Mouse (Mus musculus): ENCODE results near the gene Pigu. TPM values are rescaled to one million over a fixed set of nuclear protein-coding genes. Genes with fewer than 3 reads are reported as not detected.

Pigu gene
- polyA plus RNA-seq, 1 experiment from 2014 or later = 51.9 TPM

DNA sequence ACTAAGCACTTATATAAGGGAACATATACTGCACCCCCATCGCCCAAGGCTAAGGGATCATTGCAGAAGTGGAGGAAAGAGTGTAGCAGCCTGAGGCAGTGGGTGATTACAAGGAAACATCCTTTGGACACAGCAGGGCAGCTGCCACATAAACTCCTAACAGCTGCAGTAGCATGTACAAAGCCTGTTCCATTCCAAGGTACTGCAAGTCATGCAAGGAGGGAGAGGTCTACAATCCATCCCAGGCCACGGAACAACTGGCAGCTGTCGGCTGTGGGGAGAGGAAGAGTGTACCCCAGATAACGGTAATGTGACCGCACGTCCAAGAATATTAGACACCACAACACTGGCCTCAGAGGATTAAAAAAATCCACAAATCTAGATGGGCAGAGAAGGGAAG, 91.7 kb downstream of the Pigu start:
- H3K4me3 ChIP-seq (ENCODE audit: low read depth, low read length) = no peak overlapping the region
- H3K27me3 ChIP-seq (replicated peaks; ENCODE audit: control insufficient read depth, insufficient read depth, low read length) = no peaks in the 10 kb centered on the region
- H3K9me3 ChIP-seq (ENCODE audit: control insufficient read depth, low read length) = no peaks in the 10 kb centered on the region
- H3K4me2 ChIP-seq = no peak overlapping the region
- DNase-seq (ENCODE audit: low spot score) (no peak), ATAC-seq (replicated peaks; ENCODE audit: low FRiP score) (no peak)
- H3K9ac ChIP-seq (ENCODE audit: low read depth, low read length) = no peak overlapping the region
- H3K4me1 ChIP-seq (replicated peaks; ENCODE audit: control insufficient read depth, insufficient read depth, low read length) = no peaks in the 10 kb centered on the region
- H3K27ac ChIP-seq (ENCODE audit: low read depth, low read length) = no peak overlapping the region
- H3K36me3 ChIP-seq (ENCODE audit: control insufficient read depth, insufficient read depth, low read length) = no peaks in the 10 kb centered on the region
- 77% methylated on average over 6 of the region's 6 CpGs for WGBS

DNA sequence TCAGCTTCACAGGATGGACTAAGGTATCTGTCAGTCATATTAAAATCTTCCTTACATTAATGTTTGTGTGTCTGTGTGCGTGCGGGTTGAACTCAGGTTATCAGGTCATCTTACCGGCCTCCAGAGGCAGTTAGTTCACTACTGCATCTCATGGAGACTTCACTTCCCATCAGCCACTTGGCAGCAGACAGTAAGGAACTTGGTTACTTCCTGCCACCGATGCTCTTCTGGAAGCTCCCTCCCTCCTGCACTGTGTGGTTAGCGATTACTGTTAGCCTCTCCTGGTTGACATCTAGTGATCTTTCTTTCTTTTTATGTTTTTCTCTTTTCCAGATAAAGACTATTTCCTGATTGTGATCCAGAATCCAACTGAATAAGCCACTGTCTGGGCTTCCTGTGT, 107.6 kb downstream of the Pigu start:
- no peak overlapping the region for H3K4me3 ChIP-seq (ENCODE audit: low read depth, low read length)
- ATAC-seq (replicated peaks; ENCODE audit: low FRiP score) (no peak), DNase-seq (ENCODE audit: low spot score) (no peak)
- 78% methylated on average over 5 of the region's 5 CpGs for WGBS
- H3K9ac ChIP-seq (ENCODE audit: low read depth, low read length) = no peak overlapping the region
- no peak overlapping the region for H3K27ac ChIP-seq (ENCODE audit: low read depth, low read length)
- H3K4me1 ChIP-seq (replicated peaks; ENCODE audit: control insufficient read depth, insufficient read depth, low read length) = no peaks in the 10 kb centered on the region
- peaks cover 46% of the 10 kb centered on the region for H3K36me3 ChIP-seq (ENCODE audit: control insufficient read depth, insufficient read depth, low read length)
- H3K9me3 ChIP-seq (ENCODE audit: control insufficient read depth, low read length) = no peaks in the 10 kb centered on the region
- no peaks in the 10 kb centered on the region for H3K27me3 ChIP-seq (replicated peaks; ENCODE audit: control insufficient read depth, insufficient read depth, low read length)
- H3K4me2 ChIP-seq = no peak overlapping the region

DNA sequence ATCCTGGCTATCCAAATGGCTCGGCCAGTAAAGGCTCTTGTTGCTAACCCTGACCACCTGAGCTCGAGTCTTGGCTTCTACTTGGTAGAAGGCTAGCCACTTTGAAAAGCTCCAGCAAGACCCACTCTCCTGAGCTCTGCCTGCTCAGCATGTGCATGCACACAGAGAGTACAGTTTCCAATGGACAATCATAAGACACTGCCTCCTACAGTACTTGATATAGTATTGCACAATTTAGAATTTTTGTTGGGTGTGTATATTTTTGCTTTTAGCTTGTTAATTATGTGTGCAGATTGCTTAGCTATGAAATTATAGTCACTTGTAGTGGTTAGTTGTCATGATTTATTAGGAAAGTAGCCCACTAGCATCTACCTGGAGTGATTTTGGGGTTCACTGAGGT, 108.5 kb downstream of the Pigu start:
- no peak overlapping the region for H3K4me3 ChIP-seq (ENCODE audit: low read depth, low read length)
- H3K36me3 ChIP-seq (ENCODE audit: control insufficient read depth, insufficient read depth, low read length) = peaks cover 50% of the 10 kb centered on the region
- no peak for DNase-seq (ENCODE audit: low spot score)
- no peak overlapping the region for H3K27ac ChIP-seq (ENCODE audit: low read depth, low read length)
- H3K9me3 ChIP-seq (ENCODE audit: control insufficient read depth, low read length) = no peaks in the 10 kb centered on the region
- WGBS = 78% methylated on average over 2 of the region's 2 CpGs
- H3K9ac ChIP-seq (ENCODE audit: low read depth, low read length) = no peak overlapping the region
- no peak overlapping the region for H3K4me2 ChIP-seq
- no peak for ATAC-seq (replicated peaks; ENCODE audit: low FRiP score)
- H3K27me3 ChIP-seq (replicated peaks; ENCODE audit: control insufficient read depth, insufficient read depth, low read length) = no peaks in the 10 kb centered on the region
- H3K4me1 ChIP-seq (replicated peaks; ENCODE audit: control insufficient read depth, insufficient read depth, low read length) = no peaks in the 10 kb centered on the region

DNA sequence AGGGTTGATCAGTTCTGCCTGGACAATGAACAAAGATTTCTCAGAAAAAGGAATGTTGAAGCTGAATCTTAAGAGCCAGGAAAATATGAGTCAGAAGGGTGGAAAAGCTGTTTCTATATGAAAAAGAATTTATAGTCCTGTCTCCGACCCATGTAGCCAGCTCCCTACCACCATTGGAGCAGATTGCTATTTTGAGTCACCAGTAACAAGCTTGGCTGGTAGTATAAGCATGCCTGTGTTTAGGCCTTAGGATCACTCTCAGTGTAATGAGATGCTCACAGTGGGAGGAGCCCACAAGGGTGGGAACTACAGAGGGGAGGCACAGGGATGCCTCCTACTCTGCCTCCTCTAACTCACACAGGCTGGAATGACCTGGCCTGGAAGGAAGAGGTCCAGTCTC, 109.0 kb downstream of the Pigu start:
- Histone ChIP-seq H3K27me3 (replicated peaks; ENCODE audit: control insufficient read depth, insufficient read depth, low read length) (no peaks in the 10 kb centered on the region), H3K9ac (ENCODE audit: low read depth, low read length) (no peak overlapping the region), H3K36me3 (ENCODE audit: control insufficient read depth, insufficient read depth, low read length) (peaks cover 50% of the 10 kb centered on the region), H3K9me3 (ENCODE audit: control insufficient read depth, low read length) (no peaks in the 10 kb centered on the region), H3K4me2 (no peak overlapping the region), H3K4me1 (replicated peaks; ENCODE audit: control insufficient read depth, insufficient read depth, low read length) (no peaks in the 10 kb centered on the region), H3K27ac (ENCODE audit: low read depth, low read length) (no peak overlapping the region), H3K4me3 (ENCODE audit: low read depth, low read length) (no peak overlapping the region)
- WGBS = 86% methylated on average over 1 of the region's 1 CpGs
- DNase-seq (ENCODE audit: low spot score) (no peak), ATAC-seq (replicated peaks; ENCODE audit: low FRiP score) (no peak)

DNA sequence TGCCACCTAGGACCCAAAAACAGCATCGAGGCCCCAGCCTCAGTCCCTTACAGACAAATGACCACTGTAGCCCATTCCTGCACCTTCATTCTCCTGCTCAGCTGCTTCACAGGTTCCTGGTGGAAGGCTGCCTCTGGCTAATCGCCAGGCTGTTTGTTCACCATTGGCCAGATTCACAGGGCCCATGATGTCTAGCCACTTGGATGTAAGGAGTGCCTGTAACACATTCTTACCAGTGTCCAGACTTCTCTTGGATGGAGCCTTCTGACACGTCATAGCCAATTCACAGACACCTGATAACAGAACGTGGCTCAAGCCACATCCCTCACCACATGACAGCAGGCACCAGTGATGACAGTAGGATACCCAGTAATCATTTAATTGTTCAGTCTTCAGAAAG, 111.0 kb downstream of the Pigu start:
- Histone ChIP-seq H3K9me3 (ENCODE audit: control insufficient read depth, low read length) (no peaks in the 10 kb centered on the region), H3K9ac (ENCODE audit: low read depth, low read length) (no peak overlapping the region), H3K36me3 (ENCODE audit: control insufficient read depth, insufficient read depth, low read length) (peaks cover 56% of the 10 kb centered on the region), H3K4me3 (ENCODE audit: low read depth, low read length) (no peak overlapping the region), H3K4me1 (replicated peaks; ENCODE audit: control insufficient read depth, insufficient read depth, low read length) (no peaks in the 10 kb centered on the region), H3K27me3 (replicated peaks; ENCODE audit: control insufficient read depth, insufficient read depth, low read length) (no peaks in the 10 kb centered on the region), H3K27ac (ENCODE audit: low read depth, low read length) (no peak overlapping the region), H3K4me2 (no peak overlapping the region)
- whole genome bisulfite sequencing = 80% methylated on average over 4 of the region's 4 CpGs
- DNase-seq (ENCODE audit: low spot score) (no peak), ATAC-seq (replicated peaks; ENCODE audit: low FRiP score) (no peak)

DNA sequence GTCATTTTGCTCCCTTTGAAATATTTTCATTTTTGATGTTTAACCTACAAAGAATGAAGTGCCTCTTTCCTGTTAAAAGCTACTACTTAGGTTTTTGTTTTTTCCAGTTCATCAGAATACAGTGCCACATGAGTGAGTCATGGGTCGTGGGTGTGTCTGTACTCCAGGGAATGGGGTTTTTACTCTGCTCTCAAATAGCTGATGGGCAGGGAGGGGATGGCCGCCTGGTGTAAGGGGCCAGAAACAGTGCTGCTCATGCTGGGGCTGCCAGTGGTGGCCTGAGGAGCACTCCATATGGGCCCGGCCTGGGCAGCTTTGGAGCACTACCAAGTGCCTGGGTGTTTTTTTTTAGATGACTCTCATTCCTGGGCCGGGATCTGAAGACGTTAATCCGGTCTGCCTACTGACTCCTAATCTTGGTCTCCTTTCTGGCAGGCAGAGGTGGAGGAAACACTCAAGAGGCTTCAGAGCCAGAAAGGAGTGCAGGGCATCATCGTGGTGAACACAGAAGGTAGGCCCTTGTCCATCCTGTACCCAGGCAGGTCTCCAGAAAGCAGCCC, 114.9 kb downstream of the Pigu start:
- H3K27me3 ChIP-seq (replicated peaks; ENCODE audit: control insufficient read depth, insufficient read depth, low read length) = no peaks in the 10 kb centered on the region
- peaks cover 30% of the 10 kb centered on the region for H3K36me3 ChIP-seq (ENCODE audit: control insufficient read depth, insufficient read depth, low read length)
- H3K9ac ChIP-seq (ENCODE audit: low read depth, low read length) = no peak overlapping the region
- 86% methylated on average over 7 of the region's 7 CpGs for WGBS
- no peaks in the 10 kb centered on the region for H3K9me3 ChIP-seq (ENCODE audit: control insufficient read depth, low read length)
- no peak overlapping the region for H3K4me2 ChIP-seq
- H3K4me1 ChIP-seq (replicated peaks; ENCODE audit: control insufficient read depth, insufficient read depth, low read length) = peaks cover 8% of the 10 kb centered on the region
- ATAC-seq (replicated peaks; ENCODE audit: low FRiP score) = no peak
- no peak overlapping the region for H3K27ac ChIP-seq (ENCODE audit: low read depth, low read length)
- no peak overlapping the region for H3K4me3 ChIP-seq (ENCODE audit: low read depth, low read length)
- no peak for DNase-seq (ENCODE audit: low spot score)

DNA sequence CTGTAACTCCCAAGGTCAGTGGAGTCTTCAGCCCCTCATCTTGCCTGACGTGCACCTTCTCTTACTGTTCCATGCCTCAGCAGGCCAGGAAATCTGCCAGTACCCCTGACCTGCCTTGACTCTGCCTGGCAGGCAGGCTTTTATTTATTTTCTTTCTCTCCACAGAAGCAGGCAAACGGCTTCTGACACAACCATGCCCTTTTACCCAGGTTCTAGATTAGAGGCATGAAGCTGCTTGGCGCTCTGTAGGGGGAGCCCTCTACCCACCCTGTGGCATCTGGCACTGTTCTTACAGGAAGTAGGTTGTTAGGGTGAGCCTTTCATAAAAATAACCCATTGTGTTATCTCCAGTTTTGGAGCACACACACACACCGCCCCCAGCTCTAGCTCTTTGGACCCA, 116.3 kb downstream of the Pigu start:
- no peak overlapping the region for H3K27ac ChIP-seq (ENCODE audit: low read depth, low read length)
- H3K36me3 ChIP-seq (ENCODE audit: control insufficient read depth, insufficient read depth, low read length) = peaks cover 22% of the 10 kb centered on the region
- no peaks in the 10 kb centered on the region for H3K9me3 ChIP-seq (ENCODE audit: control insufficient read depth, low read length)
- DNase-seq (ENCODE audit: low spot score) (no peak), ATAC-seq (replicated peaks; ENCODE audit: low FRiP score) (no peak)
- 74% methylated on average over 4 of the region's 4 CpGs for WGBS
- no peaks in the 10 kb centered on the region for H3K27me3 ChIP-seq (replicated peaks; ENCODE audit: control insufficient read depth, insufficient read depth, low read length)
- no peak overlapping the region for H3K9ac ChIP-seq (ENCODE audit: low read depth, low read length)
- peaks cover 11% of the 10 kb centered on the region for H3K4me1 ChIP-seq (replicated peaks; ENCODE audit: control insufficient read depth, insufficient read depth, low read length)
- H3K4me2 ChIP-seq = no peak overlapping the region
- no peak overlapping the region for H3K4me3 ChIP-seq (ENCODE audit: low read depth, low read length)

DNA sequence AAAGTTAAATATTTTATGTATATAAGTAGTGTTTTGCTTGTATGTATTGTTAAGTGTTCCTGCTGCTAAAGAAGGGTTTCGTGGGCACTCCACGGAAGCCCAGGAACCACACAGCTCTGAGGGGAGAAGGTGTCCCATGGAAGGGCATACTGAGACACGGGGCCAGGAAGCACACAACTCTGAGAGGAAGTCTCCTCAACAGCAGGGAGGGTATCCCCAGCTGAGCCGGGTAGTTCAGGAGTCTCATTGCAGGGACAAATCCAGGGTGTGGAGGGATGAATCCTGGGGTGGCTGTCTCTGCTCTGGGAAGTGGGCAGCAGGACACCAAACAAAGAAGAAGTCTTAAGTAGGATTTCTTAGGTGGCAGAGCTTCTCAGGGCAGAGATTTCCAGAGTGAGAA, 120.0 kb downstream of the Pigu start:
- Histone ChIP-seq H3K4me1 (replicated peaks; ENCODE audit: control insufficient read depth, insufficient read depth, low read length) (peaks cover 14% of the 10 kb centered on the region), H3K4me3 (ENCODE audit: low read depth, low read length) (peak overlapping the region; percentile 93), H3K4me2 (peak overlapping the region; percentile 90), H3K36me3 (ENCODE audit: control insufficient read depth, insufficient read depth, low read length) (peaks cover 2% of the 10 kb centered on the region; the same call in 1 of the 2 replicates), H3K9ac (ENCODE audit: low read depth, low read length) (peak overlapping the region; percentile 77), H3K27me3 (replicated peaks; ENCODE audit: control insufficient read depth, insufficient read depth, low read length) (no peaks in the 10 kb centered on the region), H3K27ac (ENCODE audit: low read depth, low read length) (no peak overlapping the region), H3K9me3 (ENCODE audit: control insufficient read depth, low read length) (no peaks in the 10 kb centered on the region)
- DNase-seq (ENCODE audit: low spot score) (no peak), ATAC-seq (replicated peaks; ENCODE audit: low FRiP score) (no peak)
- WGBS = 14% methylated on average over 4 of the region's 4 CpGs

DNA sequence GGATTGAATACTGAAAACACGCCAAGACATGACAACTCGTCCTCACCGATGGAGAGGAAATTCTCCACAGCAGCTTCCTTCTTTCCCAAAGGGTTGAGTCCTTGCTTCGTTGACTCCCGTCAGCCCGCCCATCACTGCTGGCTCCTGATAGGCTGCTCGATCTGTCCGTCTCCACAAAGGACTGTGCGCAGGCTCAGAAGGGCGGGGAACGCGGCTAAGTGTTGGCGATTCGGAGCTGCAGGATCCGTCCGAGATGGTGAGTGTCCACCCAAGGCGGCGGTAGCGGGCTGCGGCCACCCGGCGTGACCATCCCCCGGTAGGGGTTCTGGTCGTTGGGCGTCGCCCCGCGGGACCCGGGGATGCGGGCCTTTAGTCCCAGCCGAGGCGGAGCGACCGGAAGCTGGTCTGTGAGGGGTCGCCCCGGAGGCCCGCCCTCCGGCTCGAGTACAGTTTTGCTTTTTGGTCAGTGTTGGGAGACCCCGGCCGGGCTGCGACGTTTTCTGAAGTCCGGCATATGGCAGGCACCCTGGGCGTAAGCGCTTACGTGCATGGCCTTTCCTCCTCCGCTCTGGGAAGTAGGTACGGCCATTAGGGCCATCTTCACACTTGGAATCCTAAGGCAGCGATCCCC, 120.8 kb downstream of the Pigu start, which contains the start of gene Dynlrb1:
Gene Dynlrb1 (plus strand): TSS at position 172 of the 631 bp plus-strand sequence.
- H3K36me3 ChIP-seq (ENCODE audit: control insufficient read depth, insufficient read depth, low read length) = peaks cover 2% of the 10 kb centered on the region; the same call in 1 of the 2 replicates
- no peaks in the 10 kb centered on the region for H3K9me3 ChIP-seq (ENCODE audit: control insufficient read depth, low read length)
- H3K4me2 ChIP-seq = peak within 1 kb of the TSS; percentile 90
- no peaks in the 10 kb centered on the region for H3K27me3 ChIP-seq (replicated peaks; ENCODE audit: control insufficient read depth, insufficient read depth, low read length)
- DNase-seq (ENCODE audit: low spot score) (peak; percentile 99), ATAC-seq (replicated peaks; ENCODE audit: low FRiP score) (peak; percentile 99)
- peak within 1 kb of the TSS; percentile 77 for H3K9ac ChIP-seq (ENCODE audit: low read depth, low read length)
- under 1% methylated on average over 50 of the region's 50 CpGs for WGBS
- peak within 1 kb of the TSS; percentile 35 for H3K27ac ChIP-seq (ENCODE audit: low read depth, low read length)
- H3K4me1 ChIP-seq (replicated peaks; ENCODE audit: control insufficient read depth, insufficient read depth, low read length) = peaks cover 14% of the 10 kb centered on the region
- peak within 1 kb of the TSS; percentile 93 for H3K4me3 ChIP-seq (ENCODE audit: low read depth, low read length)
